Mouse (Mus musculus) retina, postnatal 7 days (tissue): ENCODE measurements at regions not wholly inside any gene's neighbourhood (a gene's known extent, or its start where the extent isn't known, plus 50 kb on each side); places are given as distances from the start of the nearest gene placed in this dataset.
"Not testable (repeated sequence)": the region's sequence is repeated elsewhere in the genome, so short reads cannot be mapped to it uniquely, and the experiment has no call there.

ENCODE experiments used
- DNase-seq: peaks from one replicate; pipeline ENCODE4 v3.0.0-alpha.2; 2012; ENCODE audit warnings: low read depth, low spot score

DNA sequence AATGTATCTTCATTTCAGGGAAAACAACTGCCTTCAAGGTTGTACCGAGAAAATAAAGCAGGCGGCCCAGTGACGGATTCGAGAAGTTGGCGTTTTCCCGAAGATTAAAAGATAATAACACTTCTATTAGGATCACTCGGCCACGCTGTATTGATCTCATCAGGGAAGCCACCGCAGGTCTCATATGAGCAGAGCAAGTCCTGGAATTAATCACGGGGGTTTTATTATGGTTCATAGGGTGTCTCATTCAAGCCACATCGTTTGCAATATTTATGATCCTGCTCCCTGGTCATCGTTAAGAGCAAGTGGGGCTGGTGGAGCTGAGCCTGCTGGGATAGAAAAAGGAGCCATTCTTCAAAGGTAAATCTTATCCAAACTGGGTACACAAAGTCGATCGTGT lies 466.5 kb upstream of the Cdh5 start:
- DNase-seq = no peak

DNA sequence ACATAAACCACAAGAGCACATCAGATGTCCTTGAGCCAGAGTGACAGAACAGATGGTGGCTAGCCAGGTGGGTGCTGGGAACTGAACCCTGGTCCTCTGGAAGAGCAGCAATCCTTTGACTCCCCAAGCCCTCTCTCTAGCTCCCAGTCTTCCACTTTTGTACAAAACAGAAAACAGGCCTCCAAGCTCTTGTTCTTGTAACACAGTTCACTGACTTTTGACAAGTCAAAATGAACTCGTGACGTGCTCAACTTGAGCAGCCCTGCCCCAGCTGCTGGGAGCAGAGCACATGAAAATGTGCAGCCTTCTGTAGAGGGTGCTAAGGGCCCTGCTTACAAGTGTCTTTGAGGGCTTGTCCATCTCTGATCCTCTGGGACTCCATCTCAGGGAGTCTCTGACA lies 457.8 kb upstream of the Cdh5 start:
- DNase-seq = no peak

DNA sequence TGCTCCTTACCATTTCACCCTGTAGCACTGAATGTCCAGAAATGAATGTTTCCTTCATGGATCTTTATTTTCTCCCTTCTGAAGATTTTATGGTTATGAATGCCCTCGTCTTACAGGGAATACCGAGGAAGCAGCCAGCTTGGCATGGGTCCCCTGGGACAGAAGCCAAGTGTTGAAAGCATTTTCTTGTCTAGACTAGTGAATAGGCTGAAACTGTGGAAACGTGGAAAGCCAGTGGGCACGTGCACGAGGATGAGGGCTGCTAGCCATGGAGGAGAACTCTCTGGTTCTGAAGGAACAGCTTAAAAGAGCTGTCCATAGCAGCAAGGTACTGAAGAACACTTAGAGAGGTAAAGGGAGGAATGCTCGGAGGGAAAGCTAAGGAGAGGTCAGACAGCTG lies 457.3 kb upstream of the Cdh5 start:
- DNase-seq = no peak

DNA sequence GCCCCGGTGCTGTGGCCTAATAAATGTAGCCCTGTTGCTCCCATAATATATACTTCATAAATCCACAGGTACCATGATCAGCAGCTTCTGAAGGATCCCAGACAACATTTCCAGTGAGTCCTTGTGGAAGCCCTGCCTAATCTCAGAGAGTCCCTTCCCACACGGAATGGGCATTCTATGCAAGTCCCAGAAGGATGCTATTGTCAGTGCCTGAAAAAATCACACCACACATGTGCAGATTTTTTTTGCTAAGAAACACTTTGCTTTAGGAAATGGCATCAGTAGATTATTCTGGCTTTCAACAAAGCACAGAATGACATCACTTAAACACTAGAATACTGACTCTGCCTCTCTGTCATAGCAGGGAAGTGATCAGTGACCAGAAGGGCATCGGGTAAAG lies 456.6 kb upstream of the Cdh5 start:
- DNase-seq = no peak

DNA sequence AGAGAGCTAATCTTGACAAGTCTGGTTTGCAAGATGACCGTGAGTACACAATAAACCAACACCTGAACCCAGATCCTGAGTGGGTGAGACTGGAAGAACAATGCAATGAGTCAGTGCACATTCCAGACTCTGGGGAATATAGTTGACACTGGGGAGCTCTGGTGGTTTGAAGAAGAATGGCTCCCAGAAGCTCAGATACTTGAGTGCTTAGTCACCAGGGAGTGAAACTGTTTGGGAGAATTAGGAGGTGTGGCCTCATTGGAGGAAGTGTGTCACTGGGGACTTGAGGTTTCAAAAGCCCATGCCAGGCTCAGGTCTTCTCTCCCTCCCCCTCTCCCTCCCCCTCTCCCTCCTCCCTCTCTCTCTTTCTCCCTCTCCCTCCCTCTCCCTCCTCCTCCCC lies 436.6 kb upstream of the Cdh5 start:
- no peak for DNase-seq

DNA sequence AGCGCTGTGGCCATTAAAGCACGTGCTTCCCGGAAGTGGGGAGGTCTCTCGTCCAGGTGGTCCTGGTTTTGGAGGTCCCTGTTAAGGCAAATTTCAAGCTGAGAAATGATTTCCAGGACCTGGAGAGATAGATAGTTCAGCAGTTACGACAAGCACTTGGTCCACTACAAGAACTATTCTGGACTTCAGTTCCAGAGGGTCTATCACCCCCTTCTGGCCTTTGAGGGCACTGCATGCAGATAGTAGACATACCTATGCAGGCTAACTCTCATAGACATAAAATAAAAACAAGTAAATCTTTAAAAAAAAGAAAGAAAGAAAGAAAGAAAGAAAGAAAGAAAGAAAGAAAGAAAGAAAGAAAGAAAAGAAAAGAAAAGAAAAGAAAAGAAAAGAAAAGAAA lies 415.2 kb upstream of the Cdh5 start:
- DNase-seq = not testable (repeated sequence)

DNA sequence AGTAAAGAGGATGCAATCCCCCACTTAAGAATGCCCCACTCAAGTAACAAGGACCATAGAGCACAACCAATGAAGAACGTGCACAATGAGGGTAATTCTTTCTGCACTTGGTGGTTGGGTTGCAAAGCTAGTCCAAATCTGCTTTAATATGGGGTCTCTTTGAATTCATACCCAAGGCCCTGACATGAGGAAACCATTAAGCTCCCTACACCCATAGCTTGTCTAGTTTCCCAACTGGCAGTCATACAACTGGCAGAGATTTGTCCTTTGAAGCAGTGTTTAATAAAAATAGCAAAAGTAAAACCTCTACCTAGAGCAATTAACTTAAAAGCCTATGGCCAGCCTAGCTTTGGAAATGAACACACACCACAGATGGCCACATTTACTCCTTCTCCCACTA lies 411.0 kb upstream of the Cdh5 start:
- no peak for DNase-seq

DNA sequence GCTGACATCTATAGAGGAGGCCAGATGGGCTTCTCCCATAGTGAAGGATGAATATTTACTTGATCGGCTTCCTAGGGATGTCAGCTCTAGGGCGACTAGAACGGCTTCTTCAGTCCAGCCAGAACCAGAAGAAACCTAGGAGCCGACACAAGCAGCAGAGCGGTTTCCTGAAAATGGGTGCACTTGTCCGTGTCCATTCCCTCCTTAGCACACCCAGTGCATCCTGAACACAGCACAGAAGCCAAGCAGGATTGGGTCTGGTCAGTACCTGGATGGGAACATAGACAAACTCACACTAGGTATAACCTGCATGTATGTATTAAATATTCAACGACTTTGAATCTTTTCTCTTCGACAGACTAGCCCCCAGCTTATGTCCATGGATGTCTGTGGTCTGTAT lies 407.9 kb upstream of the Cdh5 start:
- DNase-seq = no peak

DNA sequence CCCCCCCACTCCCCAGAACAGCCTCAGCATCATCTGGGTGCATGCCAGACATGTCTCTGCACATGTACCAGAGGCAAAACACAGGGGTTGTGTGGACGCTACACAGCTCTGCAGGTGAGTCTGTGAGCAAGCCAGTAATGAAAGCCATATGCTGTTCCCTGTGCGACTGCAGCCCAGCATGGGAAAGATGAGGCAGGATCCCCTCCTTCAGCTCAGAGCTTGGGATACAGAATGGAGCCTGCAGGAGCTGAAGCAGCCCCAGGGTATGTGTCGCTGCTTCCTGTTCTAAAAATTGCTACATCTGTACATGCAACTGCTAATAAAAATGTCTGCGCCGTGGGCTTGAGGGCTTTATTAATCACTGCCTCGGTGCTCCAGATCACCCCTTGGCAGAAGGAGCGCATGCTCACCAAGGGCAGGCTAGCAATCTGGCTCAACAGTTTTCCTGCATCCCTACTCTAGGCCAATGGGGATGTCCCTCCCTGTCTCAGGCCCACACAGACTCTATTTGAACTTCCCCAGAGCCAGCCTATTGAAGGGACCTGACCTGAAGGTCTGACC lies 407.0 kb upstream of the Cdh5 start:
- no peak for DNase-seq

DNA sequence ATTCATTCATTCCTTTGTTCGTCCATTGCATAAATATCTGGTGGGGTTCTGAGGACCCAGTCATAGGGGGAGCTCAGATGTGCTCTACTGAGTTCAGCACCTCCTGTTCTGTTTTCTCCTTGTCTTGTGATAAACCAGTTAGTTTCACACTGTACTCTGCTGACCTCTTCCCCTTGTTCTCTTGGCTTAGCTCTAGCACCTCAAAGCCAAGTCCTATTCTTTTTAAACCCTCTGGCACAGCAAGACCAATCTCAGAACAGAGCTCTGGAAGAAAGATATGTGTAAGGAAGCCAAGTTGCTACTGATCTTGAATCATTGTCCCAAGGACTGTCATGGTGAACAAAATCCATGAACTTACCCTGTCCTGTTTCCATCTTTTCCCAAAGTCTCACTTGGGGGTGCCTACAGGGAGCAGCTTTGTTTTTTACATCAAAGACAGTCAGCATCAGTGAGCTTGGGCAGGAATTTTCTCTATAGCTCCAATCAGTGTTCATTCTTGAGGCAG lies 402.4 kb upstream of the Cdh5 start:
- no peak for DNase-seq

DNA sequence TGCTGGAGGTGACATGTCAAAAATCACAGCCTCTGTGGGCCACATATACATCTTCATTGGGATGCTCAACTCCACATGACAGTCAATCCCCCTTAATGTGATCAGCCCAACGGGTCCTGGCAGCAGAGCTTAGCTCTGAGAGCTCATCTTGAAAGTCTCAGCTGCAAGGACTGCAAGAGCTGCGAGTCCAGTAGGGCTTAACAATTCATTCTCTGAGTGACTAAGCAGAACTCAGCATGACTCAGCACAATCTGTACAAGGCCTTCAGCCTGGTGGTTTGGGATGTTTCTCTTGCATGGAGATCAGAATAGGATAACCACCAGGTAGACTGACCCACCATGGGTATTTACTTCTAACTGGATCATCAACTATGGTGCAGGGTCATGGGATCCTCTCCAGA lies 399.2 kb upstream of the Cdh5 start:
- DNase-seq = no peak

DNA sequence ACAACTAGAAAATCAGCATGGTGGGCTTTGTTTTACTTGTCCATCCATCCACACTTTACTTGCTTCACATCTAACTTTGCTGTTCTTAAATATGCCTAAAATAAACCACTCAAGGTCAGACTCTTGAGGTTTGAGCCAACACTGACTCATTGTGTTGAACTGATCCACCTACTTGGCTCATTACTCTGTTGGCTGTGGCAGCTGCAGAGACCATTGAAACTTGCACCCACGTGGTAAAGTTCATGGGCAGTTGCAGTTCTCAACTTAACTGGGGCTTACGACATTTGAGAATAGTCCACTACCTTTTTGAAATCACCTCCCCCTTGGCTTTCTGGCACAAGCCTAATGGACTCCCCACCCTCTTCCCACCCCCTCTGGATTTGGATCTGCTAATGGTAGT lies 395.3 kb upstream of the Cdh5 start:
- no peak for DNase-seq

DNA sequence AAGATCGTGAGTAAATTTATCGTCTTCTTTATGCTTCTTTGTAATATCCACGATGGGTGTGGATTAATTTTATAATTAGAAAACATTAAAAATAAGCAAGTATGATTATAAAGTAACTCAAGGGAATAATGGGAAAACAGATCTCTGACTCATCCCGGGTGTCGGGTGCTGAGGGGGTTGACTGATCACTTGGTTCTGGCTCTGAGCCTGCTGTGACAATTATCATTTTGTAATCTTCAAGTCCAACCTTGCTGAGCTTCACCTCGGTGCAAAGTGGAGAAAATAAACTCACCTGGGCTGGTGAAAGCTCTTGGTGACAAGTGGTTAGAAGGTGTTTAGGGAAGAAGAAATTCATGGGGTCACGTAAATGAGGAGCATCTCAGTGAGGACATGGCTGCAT lies 390.6 kb upstream of the Cdh5 start:
- DNase-seq = not testable (repeated sequence)

DNA sequence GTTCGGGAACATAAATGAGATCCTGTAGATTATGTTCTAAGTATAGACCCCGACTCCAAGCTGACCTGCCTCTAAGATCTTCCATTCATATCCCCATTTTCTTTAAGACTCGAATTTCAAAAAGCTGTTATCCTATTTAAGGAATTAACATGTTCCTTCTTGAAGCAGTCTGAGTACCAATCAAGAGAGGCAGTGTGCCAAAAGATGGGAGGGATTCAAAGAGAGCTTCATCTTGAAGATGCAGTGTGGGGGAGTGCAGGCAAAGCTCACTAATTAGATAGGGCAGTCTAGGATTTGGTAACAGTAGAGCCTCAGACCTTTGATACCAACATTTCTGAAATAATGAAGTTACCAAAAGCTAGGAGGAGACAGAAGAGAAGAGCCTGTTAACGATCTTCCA lies 383.7 kb upstream of the Cdh5 start:
- no peak for DNase-seq

DNA sequence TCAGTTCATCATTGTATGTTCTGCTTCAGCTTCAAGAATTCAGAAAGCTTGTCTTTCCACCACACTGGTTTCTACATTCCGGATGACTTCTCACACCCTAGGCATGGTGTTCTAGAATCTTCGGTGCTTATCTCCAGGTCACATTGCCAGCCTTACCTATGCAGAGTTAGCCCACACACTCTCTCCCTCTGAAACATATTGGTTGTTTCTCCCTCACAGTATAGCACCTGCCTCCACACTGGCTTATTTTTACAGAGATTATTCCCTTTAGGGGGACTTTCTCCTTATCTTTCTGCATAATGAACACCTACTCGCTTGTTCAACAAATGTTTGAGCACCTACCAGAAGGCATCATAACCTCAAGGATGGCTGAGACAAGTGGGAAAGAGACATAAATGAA lies 368.0 kb upstream of the Cdh5 start:
- DNase-seq = no peak

DNA sequence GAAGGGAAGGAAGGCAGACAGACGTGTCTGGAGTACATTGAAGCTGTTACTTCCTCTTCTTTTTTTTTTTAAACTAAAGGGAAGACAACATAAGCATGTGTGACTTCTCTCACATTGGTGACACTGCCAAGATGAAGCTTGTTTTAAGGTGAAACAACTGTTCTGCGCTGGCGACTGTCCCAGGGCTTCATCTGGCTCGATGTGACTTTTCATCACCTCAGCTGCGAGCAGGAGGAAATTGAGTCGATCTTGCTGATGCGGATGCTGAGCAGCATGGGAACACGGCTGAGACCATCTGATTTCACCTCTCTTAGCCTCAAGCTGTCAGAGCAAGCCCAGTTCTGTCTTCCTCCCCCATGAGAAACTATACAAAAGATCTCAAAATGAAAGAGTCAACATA lies 363.1 kb upstream of the Cdh5 start:
- no peak for DNase-seq

DNA sequence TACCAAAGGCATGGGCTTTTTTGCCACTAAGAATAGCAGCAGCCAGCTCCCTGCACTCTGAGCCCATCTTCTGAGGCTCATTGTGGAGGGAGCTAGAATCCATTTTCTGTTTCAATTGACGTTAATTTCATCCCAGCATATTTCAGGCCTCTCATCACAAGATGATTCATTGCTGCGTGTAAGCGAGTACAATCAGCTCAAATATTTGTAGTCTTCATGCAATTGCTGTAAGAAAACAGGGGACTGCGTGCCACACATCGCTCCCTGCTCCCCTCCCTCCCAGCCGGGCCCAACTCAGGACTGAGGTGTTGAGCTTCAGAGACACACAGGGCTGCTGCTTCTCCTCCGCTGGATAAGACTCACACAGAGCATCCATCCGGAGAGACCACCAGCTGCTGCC lies 360.0 kb upstream of the Cdh5 start:
- DNase-seq = no peak

DNA sequence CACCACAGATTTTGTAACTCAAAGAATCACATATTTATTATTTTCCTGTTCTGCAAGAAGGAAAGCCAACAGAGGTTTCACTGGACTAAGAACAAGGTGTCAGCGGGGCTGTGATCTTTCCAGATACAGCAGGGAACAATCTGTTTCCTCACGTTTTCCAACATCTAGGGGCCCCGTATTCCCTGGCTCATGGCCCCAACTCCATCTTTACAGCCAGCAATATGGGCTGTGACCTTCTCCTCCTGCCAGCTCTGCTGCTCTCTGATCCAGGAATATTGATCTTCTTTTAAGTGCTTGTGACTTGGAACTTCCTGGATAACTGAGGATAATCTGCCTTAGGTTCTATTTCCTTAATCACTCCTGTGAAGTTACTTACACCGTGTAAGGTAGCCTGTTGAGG lies 352.7 kb upstream of the Cdh5 start:
- no peak for DNase-seq

DNA sequence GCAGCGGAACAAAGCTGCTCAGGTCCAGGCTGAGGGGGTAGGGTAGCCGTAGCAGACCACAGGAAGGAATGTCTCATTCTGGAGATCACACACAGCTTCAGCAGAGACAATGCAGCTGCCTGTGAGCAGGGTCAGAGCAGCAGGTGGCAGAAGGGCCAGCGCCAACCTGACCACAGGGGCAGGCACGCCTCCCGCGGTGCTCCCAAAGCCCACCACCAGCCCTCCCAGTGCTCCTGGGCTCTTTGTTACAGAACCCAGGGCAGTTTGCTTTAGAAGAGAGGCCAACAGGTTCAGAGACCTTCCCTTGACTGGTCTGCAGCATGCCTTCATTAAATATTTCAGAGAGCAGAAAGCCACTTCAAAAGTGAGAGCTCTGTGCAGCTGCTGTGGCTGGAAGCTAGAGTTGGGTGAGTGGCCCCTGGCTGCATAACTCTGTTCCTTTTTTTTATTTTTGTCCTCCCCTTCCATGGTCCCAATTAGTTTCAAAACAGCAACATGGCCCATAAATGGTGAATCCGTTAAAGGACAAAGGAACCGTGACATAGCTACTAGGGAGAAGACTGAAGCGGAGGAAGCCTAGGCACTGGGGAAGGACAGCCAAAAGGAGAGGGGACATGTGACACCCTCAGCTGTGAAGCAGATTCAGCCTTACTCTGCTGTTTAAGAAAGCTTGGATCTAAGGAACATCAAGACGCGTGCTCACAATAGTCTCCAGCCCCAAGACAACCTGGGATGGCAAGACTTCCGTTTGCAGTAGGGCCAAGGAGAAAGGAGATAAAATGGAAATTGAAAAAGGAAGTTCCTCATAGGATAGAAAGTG lies 350.9 kb upstream of the Cdh5 start:
- DNase-seq = no peak

DNA sequence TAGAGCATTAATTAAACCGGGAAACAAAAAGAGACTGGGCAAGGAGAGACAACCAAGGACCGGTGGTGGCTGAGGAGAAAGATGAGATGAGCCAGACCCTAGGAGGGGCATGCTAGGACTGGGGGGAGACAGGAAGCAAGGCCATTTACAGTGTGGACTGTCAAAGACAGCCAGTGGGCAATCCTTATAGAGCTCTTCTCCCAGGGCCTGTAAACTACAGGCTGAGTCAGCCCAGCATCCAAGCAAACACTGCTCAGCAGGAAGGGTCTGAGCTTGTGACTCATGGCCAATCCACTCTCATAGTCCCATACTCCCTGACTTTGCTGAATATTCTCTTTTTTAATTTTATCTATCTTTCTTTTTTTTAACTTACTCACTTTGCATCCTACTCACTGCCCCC lies 350.3 kb upstream of the Cdh5 start:
- no peak for DNase-seq

DNA sequence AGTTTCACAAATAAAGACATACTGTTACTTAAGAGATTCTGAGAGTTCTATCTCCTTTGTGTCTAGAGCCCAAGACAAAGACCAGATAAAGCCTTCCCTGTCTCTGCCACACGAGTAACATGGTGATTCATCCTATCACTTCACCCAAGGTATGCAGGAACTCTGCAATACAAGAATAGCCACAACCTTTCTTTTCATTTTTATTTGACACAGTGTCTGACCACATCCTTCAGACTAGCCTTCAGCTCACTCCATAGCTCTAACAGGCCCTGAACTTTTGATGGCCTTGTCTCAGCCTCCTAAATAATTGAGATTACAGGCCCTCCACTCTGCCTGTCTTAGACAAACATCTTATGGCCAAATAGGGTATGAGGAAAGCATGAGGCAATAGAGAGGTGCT lies 337.6 kb upstream of the Cdh5 start:
- no peak for DNase-seq

DNA sequence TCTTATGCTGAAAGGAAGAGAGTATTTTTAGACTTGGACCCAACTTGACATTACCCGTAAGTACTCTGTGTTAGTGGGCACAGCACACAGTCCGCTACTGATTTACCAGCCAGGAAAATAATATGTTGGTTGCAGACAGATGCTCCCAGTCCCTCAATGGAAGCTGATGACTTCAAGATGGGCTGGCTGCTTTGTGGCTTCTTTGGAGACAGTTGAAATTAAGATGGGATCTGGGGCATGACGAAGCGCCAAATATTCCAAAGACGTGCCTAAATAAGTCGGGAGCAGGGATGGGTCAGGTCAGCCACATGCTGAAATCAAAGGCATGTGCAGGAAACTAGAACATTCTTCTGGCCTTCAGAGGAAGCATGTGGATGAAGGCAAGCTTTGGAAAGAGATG lies 321.8 kb upstream of the Cdh5 start:
- DNase-seq = no peak

DNA sequence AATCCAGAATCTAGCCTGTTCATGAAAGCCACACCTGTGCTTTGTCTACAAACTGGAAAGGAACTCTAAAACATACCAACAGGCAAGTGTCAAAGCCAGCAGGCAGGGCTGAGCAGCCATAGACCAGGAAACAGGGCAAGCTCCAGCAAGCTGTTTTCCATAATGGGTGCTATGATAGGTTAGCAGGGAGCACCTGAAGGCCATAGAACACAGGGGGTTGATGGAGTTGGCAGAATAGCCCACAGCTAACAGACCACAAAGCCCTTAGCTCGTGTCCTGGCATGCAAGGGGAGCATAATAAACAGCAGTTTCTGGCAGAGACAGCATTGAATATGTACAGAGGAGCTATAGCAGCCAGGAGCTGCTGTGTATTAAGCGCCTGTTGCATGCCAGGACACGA lies 313.1 kb upstream of the Cdh5 start:
- no peak for DNase-seq

DNA sequence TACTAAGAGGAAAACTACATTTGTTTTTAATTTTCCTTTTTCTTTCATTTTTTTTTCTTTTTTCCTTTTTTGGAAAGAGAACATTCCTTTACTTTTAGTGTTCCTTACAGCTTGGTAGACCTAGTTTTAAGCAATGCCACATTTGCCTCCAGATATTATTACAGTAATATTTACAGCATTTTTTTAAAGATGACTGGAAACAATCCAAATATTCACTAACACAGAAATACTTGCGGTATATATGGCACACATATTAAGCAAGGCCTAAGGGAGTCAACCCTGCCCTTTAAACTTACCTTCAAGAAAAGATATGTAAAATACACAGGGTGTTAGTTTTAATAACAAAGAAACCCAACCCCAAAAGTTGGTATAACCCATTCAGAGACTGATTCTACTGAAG lies 308.1 kb upstream of the Cdh5 start:
- no peak for DNase-seq
